Mouse (Mus musculus) CH12.LX (cell line): ENCODE measurements around the gene Olfr550.

Source experiments
- CTCF ChIP-seq, 2 experiments: IDR thresholded peaks in 1 of 2; conservative IDR thresholded peaks in 1 of 2; 2 replicates each; pipeline ENCODE4 v1.5.1; 2011 to 2012; ENCODE audit warnings: low read depth in 2 of 2, low read length in 2 of 2, improper control_type of control experiment in 1 of 2, inconsistent platforms in 1 of 2, mild to moderate bottlenecking in 1 of 2, moderate library complexity in 1 of 2
- E2F4 ChIP-seq: IDR thresholded peaks from 2 replicates; pipeline ENCODE4 v1.6.1; 2011; ENCODE audit warnings: low read depth, low read length, improper control_type of control experiment; ENCODE audit not compliant: insufficient replicate concordance
- KAT2A ChIP-seq: IDR thresholded peaks from 2 replicates; pipeline ENCODE4 v1.6.1; 2012; ENCODE audit warnings: low read length, improper control_type of control experiment, inconsistent platforms; ENCODE audit not compliant: insufficient replicate concordance
- MAFK ChIP-seq: IDR thresholded peaks from 2 replicates; pipeline ENCODE4 v1.6.1; 2011; ENCODE audit warnings: low read length, improper control_type of control experiment; ENCODE audit not compliant: insufficient replicate concordance
- POLR2A ChIP-seq: IDR thresholded peaks from 2 replicates; pipeline ENCODE4 v1.6.1; 2011; ENCODE audit warnings: low read depth, mild to moderate bottlenecking, improper control_type of control experiment, low read length
- POLR2AphosphoS2 ChIP-seq: IDR thresholded peaks from 2 replicates; pipeline ENCODE4 v1.6.1; 2011; ENCODE audit warnings: low read depth, low read length, improper control_type of control experiment
- SIN3A ChIP-seq: IDR thresholded peaks from 2 replicates; pipeline ENCODE4 v1.6.1; 2012; ENCODE audit warnings: low read length, improper control_type of control experiment, inconsistent platforms
- ZKSCAN1 ChIP-seq: IDR thresholded peaks from 2 replicates; pipeline ENCODE4 v1.6.1; 2012; ENCODE audit warnings: low read depth, inconsistent platforms, low read length, improper control_type of control experiment, borderline replicate concordance
- ZNF384 ChIP-seq: IDR thresholded peaks from 2 replicates; pipeline ENCODE4 v1.6.1; 2012; ENCODE audit warnings: low read depth, low read length, improper control_type of control experiment, inconsistent platforms

DNA sequence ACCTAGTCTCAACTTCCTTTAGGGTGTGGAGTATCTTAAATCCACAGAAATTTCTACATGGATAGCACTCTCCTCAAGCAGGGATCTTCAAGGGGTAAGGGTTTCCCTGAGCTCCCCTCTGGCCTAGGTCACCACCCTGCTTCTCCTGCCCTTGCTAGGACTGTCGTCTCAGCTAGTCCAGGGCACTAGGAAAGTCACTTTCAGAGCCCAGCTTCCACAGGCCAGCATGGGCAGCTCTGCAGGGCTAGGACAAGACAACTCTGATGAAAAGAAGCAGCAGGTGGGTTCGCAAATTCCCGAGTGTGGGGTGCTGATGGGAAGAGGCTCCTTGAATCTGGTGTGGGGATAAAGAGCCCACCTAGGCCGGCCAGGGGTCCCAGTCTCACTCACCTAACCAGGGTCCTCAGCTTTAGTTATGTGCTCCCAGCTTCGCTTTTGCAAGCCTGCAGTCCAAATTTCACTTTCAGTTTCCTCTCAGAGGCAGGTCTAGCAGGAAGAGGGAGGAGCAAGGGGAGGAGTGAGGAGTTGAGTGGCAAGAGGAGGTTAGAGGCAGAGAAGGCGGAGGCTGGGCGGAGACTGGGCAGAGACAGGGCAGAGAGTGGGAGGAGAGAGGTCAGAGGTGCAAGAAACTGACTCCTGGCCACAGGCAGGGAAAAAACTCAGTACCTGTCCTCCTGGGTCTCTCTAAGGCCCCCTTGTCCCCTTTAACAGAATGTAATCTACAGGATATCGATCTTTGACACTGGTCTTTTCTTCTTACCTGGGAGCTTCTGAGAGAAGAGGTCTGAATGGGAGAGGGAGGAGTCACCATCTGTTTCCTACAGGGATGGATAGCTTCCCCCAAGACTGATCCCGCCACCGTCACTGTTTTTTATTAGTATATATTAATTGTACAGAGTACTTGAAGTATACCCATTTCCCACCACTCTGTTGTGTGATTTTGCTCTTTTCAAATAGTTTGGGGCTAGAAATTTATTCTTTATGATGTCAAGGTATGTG lies 5.9 kb upstream of the Olfr550 start, which contains the start of gene Trim21:
- TF ChIP-seq SIN3A (peak; percentile 58), ZKSCAN1 (no peak), MAFK (0 out of 2 replicates have a peak, but pooled peaks have one; percentile 12), CTCF (conservative IDR thresholded peaks at IDR 0.05 in 1 of 2, IDR thresholded peaks at IDR 0.05 in 1 of 2; ENCODE audit: low read depth in 2 of 2, low read length in 2 of 2) (no peak), KAT2A (no peak), POLR2AphosphoS2 (peak; percentile 63; the same call in 1 of the 2 replicates), POLR2A (peak; percentile 77), ZNF384 (no peak), E2F4 (no peak)
